Mouse (Mus musculus) ES-Bruce4 (cell line): ENCODE results near the gene Dpysl5.

Experiments
- CTCF ChIP-seq: IDR thresholded peaks from one replicate; pipeline ENCODE4 v1.8.1; 2011; ENCODE audit warnings: low read depth, low read length
- EP300 ChIP-seq: IDR thresholded peaks from 2 replicates; pipeline ENCODE4 v1.6.1; 2011; ENCODE audit warnings: low read depth, low read length; ENCODE audit not compliant: insufficient read depth
- POLR2A ChIP-seq: IDR thresholded peaks from one replicate; pipeline ENCODE4 v1.8.1; 2011; ENCODE audit warnings: low read length; ENCODE audit not compliant: insufficient read depth

DNA sequence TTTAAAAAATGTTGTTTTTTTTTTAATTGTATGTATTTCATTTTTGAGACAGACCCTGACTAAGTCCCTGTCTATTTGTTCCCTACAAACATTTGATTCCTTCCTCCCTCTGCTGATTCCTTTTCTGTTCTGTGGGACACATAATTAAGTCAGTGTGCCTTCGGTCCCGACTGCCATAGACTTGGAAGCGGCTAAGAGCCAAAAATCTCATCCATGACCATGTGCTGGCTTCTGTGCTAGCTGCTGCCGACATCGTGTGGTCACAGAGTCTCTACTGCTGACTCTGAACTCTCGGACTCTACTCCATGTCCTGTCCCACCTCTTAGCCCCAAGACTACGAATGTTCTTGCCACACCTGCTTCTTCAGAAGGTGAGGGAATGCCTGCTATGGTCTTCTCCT is 21.1 kb downstream of the Dpysl5 start:
- TF ChIP-seq CTCF = no peak
- TF ChIP-seq POLR2A = no peak
- TF ChIP-seq EP300 = no peak
